Mouse (Mus musculus): Measurements from ENCODE around the gene Dynlt1a.
"Not testable (repeated sequence)": the region's sequence is repeated elsewhere in the genome, so short reads cannot be mapped to it uniquely, and the experiment has no call there.

Dynlt1a gene

DNA sequence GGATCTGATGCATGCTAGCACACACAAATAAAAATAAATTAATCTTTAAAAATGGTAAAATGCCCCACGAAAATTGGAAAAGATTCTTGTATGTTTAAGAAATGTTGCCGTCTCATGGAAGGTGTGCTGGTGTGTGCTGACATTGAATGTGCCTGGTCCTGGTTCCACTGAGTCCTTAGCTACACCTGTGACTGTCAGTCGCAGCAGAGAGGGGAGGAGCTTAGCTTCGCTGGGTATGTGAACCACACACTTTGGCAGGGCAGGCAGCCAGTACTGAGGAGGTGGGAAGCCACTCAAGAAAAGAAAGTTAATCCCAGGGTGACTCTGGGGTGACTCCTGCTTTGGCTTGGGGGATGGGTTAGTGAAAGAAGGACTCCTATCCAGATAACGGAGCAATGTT, 23.4 kb downstream of the Dynlt1a start:
- not testable (repeated sequence) for ATAC-seq (ENCODE audit: insufficient number of reproducible peaks, low FRiP score, low TSS enrichment)

DNA sequence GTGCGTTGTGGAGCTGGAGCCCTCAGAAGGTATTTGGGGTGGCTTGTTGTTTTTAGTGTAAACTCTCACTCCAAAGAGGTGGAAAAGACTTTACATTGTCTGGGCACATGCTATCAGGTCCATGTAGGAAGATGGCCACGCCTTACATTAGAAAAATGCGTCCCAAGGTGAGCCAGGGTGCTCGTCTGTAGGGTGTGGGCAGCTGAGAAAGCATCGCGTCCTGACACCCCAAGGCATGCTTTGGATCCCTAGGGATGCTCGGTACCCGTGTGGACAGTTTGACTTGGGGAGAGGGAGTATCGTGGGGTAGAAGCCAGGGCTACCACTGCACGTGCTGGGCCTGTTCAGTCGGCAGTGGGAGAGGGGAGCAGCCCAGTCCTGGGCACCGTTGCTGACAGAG, 28.3 kb downstream of the Dynlt1a start:
- not testable (repeated sequence) for ATAC-seq (ENCODE audit: insufficient number of reproducible peaks, low FRiP score, low TSS enrichment)

DNA sequence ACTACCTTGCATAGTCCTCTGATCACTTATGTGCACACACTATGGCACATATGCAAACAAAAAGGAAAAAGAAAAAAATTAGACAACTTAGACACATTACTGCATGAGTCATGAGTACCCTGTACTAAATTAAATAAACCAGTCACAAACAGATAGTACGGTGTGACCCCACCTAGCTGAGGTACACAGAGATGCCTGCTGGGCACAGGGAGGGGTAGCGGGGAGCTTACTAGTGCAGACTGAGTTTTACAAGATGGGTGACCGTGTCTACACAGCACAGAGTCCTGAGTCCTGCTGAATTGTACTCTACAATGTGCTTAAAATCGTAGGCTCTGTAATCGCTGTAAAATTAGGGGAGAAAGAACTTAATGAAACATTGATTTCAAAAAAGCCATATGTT, 31.1 kb downstream of the Dynlt1a start:
- not testable (repeated sequence) for ATAC-seq (ENCODE audit: insufficient number of reproducible peaks, low FRiP score, low TSS enrichment)

DNA sequence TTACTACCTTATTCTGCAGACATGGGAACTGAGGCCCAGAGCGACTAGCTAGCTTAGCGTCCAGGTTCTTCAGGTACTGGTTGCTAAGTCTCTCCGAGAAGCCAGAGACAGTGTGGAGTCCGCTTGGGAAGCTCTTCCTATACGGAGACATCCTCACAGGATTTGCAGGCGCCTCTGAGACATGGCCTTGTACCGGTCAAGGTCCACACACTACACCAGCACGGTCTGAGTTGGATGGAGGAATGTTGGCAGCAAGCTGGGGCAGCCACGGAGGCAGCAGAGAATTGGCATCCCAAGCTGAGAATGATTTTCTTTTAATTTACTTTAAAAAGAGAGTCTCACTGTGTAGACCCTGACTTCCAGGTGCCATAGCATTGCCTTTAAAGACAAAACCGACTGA, 34.2 kb downstream of the Dynlt1a start:
- not testable (repeated sequence) for ATAC-seq (ENCODE audit: insufficient number of reproducible peaks, low FRiP score, low TSS enrichment)

DNA sequence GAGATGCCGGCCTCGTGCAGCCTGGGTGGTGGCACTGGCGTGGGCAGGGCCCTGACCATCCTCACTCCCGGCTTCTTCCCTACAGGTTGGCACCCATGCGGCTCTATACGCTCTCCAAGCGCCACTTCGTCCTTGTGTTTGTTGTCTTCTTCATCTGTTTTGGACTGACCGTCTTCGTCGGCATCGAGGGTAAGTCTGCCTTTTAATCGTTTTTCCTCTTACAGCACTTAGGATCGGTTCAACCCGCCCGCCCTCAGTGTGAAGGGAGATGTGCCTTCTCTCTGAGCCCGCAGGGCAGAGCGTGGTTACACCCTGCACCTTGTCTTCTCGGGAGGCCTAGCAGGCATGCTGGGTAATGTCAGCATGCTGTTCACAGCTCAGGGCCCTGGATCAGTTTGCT, 36.8 kb downstream of the Dynlt1a start:
- ATAC-seq (ENCODE audit: insufficient number of reproducible peaks, low FRiP score, low TSS enrichment) = not testable (repeated sequence)

DNA sequence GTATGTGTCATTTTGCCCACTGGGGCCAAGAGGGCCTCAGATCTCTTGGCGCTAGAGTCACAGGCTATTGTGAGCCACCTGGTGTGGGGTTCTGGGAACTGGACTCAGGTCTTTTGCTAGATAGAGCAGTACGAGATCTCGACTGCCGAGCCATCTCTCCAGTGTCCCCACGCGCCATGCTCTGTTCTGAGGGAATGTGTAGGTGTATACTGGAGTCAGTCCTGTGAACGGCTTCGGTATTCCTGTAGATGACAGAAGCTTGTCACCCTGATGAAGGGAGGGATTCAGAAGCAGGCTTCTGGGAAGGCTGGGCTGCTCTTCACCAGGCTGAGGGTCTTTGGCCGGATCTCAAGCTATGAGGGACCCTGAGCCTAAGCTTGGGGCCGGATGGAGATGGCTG, 37.5 kb downstream of the Dynlt1a start:
- ATAC-seq (ENCODE audit: insufficient number of reproducible peaks, low FRiP score, low TSS enrichment) = not testable (repeated sequence)

DNA sequence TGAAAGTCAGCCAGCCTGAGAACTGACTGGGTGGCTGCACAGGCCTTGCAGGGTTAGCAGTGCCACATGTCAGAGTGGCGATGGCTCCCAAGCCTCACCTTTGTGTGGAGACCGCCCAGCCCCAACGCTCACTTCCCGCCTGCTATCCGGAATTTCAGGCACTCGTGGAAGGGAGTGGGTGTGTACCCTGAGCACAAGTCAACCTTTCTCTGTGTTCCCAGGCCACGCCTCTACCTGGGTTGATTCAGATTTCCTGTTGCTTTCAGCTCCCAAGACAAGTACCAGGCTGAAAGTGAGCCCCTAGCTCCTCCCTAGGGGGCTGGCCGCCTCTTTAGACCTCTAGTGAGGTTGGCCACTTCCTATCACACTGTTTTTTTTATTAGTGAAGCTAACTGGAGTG, 38.1 kb downstream of the Dynlt1a start:
- not testable (repeated sequence) for ATAC-seq (ENCODE audit: insufficient number of reproducible peaks, low FRiP score, low TSS enrichment)

DNA sequence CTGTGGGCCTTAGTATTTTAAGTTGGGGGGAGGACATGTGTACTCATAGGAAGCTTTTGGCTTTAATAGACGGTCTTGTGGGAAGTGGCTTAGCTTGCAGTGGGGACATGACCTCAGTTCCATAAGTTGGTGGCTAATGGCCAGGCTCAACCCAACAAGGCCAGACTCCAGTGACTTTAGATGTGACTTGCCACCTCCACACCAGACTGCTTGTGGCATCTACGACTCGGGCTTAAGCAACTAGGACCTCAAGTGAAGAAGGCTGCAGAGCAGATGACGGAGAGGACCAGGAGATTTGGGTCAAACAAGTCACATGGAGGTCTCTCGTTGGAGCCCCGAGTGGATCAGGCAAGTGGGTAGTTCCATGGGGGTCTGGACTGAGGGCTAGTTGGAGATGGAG, 42.6 kb downstream of the Dynlt1a start:
- ATAC-seq (ENCODE audit: insufficient number of reproducible peaks, low FRiP score, low TSS enrichment) = not testable (repeated sequence)

DNA sequence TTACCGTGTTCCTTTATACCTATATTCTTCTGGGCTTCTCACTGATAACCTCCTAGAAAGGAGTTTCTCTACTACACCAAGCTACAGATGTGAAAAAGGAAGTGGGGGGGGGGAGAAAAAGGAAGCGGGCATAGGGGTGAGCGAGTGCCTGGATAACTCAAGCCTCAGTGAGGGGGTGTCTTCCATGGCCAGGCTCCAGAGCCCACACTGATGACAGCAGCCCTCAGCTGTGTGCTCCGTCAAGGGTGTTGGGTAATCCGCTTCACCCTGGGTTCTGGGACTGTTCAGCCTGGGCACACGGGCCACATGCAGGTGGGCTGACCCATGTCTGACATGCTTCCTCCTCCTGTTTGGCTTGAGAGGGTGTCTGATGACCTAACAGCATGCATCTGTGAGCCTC, 45.3 kb downstream of the Dynlt1a start:
- not testable (repeated sequence) for ATAC-seq (ENCODE audit: insufficient number of reproducible peaks, low FRiP score, low TSS enrichment)

DNA sequence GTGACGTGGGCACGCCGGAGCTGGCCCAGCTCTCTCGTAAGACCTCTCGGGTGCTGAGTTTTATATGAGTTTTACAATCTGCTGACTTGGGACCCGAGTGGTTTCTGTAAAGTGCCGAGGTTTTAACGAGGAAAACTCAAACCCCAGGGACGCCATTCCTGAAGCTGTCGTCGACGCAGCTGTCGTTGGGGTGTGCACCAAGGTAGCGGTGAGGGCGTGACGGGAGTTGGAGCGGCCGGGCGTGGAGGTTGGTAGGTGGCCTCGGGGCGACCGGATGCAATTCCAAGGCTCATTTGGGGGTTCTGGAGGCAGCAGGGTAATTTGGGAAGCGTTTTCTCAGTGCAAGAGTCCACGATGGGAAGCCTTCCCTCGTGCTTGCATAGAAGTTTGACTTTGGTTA, 46.5 kb downstream of the Dynlt1a start:
- ATAC-seq (ENCODE audit: insufficient number of reproducible peaks, low FRiP score, low TSS enrichment) = not testable (repeated sequence)

DNA sequence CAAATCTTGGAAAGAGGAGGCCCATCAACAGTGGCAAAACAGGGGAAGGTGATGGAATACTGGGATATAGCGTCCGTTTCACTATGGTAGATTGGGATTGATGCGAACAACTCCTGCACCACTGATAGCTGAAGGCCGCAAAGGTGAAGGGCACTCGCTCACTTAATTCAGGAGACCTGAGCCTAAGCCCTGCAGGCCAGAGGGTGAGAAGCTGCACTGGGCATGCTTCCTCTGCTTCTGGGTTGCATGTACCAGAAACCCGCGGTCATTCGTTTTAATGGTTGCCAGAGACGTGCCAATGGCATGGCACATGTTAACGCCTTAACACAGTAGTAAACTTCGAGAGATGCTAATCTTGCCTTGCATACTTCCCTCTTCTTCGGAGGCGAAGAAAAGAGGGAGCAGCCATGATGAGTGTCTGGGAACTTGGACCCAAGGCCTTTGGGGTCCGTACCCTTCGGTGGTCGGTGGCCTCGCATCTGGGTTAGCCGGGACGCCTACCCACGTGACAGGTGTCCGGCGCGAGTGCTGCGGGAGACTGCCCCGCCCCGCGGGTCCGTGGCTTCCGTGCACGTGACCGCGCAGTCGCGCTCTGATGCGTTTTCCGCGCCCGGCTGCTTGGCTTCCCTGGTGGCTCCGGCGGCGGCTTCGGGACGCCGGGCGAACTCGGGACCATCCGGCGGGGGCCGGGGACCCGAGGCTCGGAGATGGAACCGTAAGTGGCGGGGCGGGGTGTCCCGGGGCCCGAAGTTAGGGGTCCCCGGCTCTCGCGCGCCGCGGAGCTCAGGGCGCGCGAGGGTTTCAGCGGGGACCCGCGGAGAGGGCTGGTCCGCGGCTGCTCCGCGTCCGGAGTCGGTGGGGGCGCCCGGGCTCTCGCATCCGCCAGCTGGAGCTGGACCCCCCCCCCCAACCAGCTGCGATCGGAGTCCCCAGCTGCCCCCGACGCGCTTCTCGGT, 47.1 kb downstream of the Dynlt1a start:
- peak; percentile 46; the same call in 1 of the 2 replicates for ATAC-seq (ENCODE audit: insufficient number of reproducible peaks, low FRiP score, low TSS enrichment)

DNA sequence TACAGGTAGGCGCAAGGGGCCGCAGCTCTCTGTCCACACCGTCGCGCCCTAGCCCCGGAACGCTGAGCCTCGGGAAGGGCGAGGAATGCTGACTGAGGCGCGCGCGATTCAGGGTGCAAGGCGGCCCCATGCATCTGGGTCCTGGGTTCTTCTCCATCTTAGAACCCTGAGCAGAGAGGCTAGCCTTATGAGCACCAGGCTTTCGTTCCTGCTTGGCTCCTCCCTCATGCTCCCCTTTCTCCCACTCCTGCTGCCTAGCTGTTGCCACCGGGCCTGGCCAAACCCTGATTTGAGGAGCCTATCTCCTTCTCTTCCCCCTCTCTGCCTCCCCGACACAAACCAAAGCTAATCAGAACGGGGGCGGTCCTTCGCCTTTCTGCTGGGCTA, 60.2 kb downstream of the Dynlt1a start:
- peak; percentile 61; the same call in 1 of the 2 replicates for ATAC-seq (ENCODE audit: insufficient number of reproducible peaks, low FRiP score, low TSS enrichment)

DNA sequence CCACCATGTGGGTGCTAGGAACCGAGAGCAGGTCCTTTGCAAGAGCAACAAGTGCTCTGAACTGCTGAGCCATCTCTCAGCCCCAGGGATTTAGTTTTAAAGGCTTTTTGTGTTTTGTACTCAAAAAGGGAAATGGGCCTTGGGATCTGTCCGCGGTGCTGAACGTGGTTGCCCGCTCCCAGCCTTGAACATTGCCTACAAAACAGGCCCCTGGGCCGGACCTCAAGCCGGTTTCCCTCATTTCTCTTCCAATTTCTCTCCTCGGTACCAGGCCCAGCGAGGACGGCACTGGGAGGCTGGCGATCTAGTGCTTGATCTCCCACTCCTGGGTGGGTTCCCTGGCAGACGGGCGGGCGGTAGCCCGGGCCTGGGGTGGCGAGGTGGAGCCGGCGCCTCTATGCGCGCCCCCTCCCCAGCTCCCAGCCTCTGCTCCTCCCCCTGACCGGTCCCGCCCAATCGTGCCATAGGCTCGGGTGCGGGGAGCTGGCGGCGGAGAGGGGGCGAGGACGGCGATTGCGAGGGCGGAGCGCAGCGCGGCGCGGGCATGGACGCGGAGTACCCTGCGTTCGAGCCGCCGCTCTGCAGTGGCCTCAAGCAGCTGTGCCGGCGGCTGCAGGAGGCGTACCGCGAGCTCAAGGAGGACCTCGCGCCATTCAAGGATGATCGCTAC, 60.8 kb downstream of the Dynlt1a start, which contains the start of gene Tmem181a:
TSS of gene Tmem181a (plus strand) at position 461 of the 670 bp plus-strand sequence.
- peak; percentile 57 for ATAC-seq (ENCODE audit: insufficient number of reproducible peaks, low FRiP score, low TSS enrichment)

All from cerebellum, adult (tissue).